Mouse (Mus musculus) embryonic fibroblast, embryonic 13.5 days (primary cell): ENCODE results near the gene Pim3.

Experiments
- CTCF ChIP-seq: IDR thresholded peaks from 2 replicates; pipeline ENCODE4 v1.5.1; 2011; ENCODE audit warnings: mild to moderate bottlenecking, control low read depth, low read length, moderate library complexity, borderline replicate concordance; ENCODE audit not compliant: insufficient read depth
- POLR2A ChIP-seq: IDR thresholded peaks from 2 replicates; pipeline ENCODE4 v1.6.1; 2011; ENCODE audit warnings: low read depth, mild to moderate bottlenecking, control low read depth, low read length, moderate library complexity

GRCm38 (mm10) chr15:88877021-88877400 lies 15.0 kb downstream of the Pim3 start:
- TF ChIP-seq CTCF (no peak), POLR2A (no peak)
